Mouse (Mus musculus) C2C12 (cell line): ENCODE measurements around the gene Bpi.

Experiments
- CEBPB ChIP-seq: IDR thresholded peaks from one replicate; pipeline ENCODE4 v1.6.1; 2011; ENCODE audit warnings: low read depth, mild to moderate bottlenecking, control low read depth, moderate library complexity
- CTCF ChIP-seq: IDR thresholded peaks from one replicate; pipeline ENCODE4 v1.5.1; 2011; ENCODE audit not compliant: control insufficient read depth, insufficient read depth, insufficient read length
- MAX ChIP-seq: IDR thresholded peaks from one replicate; pipeline ENCODE4 v1.6.1; 2011; ENCODE audit warnings: mild to moderate bottlenecking, control low read depth
- MYOG ChIP-seq: IDR thresholded peaks from one replicate; pipeline ENCODE4 v1.6.1; 2011; ENCODE audit not compliant: control insufficient read depth, insufficient read length; ENCODE audit errors: extremely low read depth
- USF1 ChIP-seq: IDR thresholded peaks from one replicate; pipeline ENCODE4 v1.6.1; 2011; ENCODE audit warnings: low read depth, mild to moderate bottlenecking, control low read depth, moderate library complexity

DNA sequence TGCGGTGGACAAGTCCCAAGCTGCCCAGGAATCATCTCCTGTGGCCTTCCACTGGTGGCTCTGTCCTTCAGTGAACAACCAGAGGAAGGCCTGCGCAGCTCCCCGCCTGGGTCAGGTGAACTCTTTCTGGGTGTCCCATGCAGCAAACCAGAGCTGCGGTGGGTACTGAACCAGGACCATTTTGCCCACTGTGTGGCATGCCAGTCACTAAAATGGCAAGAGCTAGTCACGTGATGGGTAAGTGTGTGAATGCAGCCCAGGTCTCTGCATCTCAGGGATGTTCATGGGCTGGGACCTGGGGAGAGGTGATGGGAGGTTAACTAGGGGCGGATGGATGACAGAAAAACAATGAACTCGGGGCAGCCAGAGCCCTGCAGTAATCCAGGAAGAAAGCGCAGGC is 12.1 kb downstream of the Bpi start:
- TF ChIP-seq USF1 (peak; percentile 61), CTCF (no peak), CEBPB (no peak), MAX (no peak), MYOG (no peak)
